Mouse (Mus musculus) lung, adult 2 months (tissue): ENCODE results near the gene Slco1a1. TPM values are rescaled to one million over a fixed set of nuclear protein-coding genes. Genes with fewer than 3 reads are reported as not detected.

ENCODE experiments used
- DNase-seq: peaks from one replicate; pipeline ENCODE4 v3.0.0; 2022
- H3K4me1 ChIP-seq: fragments of 200-500 bp; 2 replicates; pipeline ENCODE4 v1.6.1; 2011; ENCODE audit warnings: low read length; ENCODE audit not compliant: control insufficient read depth, insufficient read depth
- H3K4me3 ChIP-seq: fragments of 200-500 bp; replicated peaks from 2 replicates; pipeline ENCODE3; 2011; ENCODE audit warnings: low read depth, mild to moderate bottlenecking, control low read depth, low read length; ENCODE audit errors: extremely low read depth
- CTCF ChIP-seq: fragments of 200-500 bp; IDR thresholded peaks from 2 replicates; pipeline ENCODE4 v1.5.1; 2011; ENCODE audit warnings: mild to moderate bottlenecking, low read length, control low read depth; ENCODE audit not compliant: insufficient read depth
- POLR2A ChIP-seq: fragments of 200-500 bp; IDR thresholded peaks from 2 replicates; pipeline ENCODE4 v1.6.1; 2011; ENCODE audit warnings: low read depth, mild to moderate bottlenecking, control low read depth, low read length, borderline replicate concordance; ENCODE audit errors: extremely low read depth
- WGBS: fragments of 180-500 bp; shearing (Covaris S2); methylation state at CpG from one replicate; pipeline ENCODE4 v1.1.7; 2018; 5-methylcytosine and 5-hydroxymethylcytosine counted together
- polyA plus RNA-seq: library from polyadenylated mRNA; depleted of rRNA; stranded (reverse); fragments of >200 nt; gene quantifications from 2 replicates; pipeline ENCODE4 v1.2.3, GENCODE M21; 2012; rRNA removed

Gene Slco1a1
- polyA plus RNA-seq, result 0.05 TPM in 1 of 2 replicates, not detected in the other

- Histone ChIP-seq H3K4me1 (no peaks in the 10 kb centered on the region), H3K4me3 (no peak within 1 kb of the TSS)
- DNase-seq, result no peak
- TF ChIP-seq CTCF (no peak), POLR2A (no peak)
Observed at GRCm38 (mm10) chr6:141946862-141947261, at the start of gene Slco1a1. TSS of gene Slco1a1 (minus strand) at chr6:141946962.

- Histone ChIP-seq H3K4me3 (no peak overlapping the region), H3K4me1 (no peaks in the 10 kb centered on the region)
- DNase-seq, result no peak
- no peak for TF ChIP-seq POLR2A
- TF ChIP-seq CTCF, result no peak
- WGBS, result over 99% methylated on average over 6 of the region's 6 CpGs
Observed at GRCm38 (mm10) chr6:141986772-141987171, 40.0 kb upstream of the Slco1a1 start.

GRCm38 (mm10) chr6:141984644-141985043 lies 37.9 kb upstream of the Slco1a1 start:
- 60% methylated on average over 3 of the region's 3 CpGs for WGBS
- no peak overlapping the region for H3K4me3 ChIP-seq
- DNase-seq, result no peak
- TF ChIP-seq CTCF (no peak), POLR2A (no peak)
- no peaks in the 10 kb centered on the region for H3K4me1 ChIP-seq

GRCm38 (mm10) chr6:141962420-141962819 lies 15.7 kb upstream of the Slco1a1 start:
- TF ChIP-seq CTCF (no peak), POLR2A (no peak)
- no peak for DNase-seq
- 84% methylated on average over 1 of the region's 1 CpGs for WGBS
- H3K4me3 ChIP-seq, result no peak overlapping the region
- no peaks in the 10 kb centered on the region for H3K4me1 ChIP-seq

- TF ChIP-seq CTCF (no peak), POLR2A (no peak)
- no peaks in the 10 kb centered on the region for H3K4me1 ChIP-seq
- DNase-seq, result no peak
- H3K4me3 ChIP-seq, result no peak overlapping the region
- WGBS, result 90% methylated on average over 3 of the region's 3 CpGs
Observed at GRCm38 (mm10) chr6:141961861-141962260, 15.1 kb upstream of the Slco1a1 start.

- Histone ChIP-seq H3K4me3 (no peak overlapping the region), H3K4me1 (no peaks in the 10 kb centered on the region)
- 45% methylated on average over 5 of the region's 5 CpGs for WGBS
- DNase-seq, result no peak
- TF ChIP-seq POLR2A, result no peak
- no peak for TF ChIP-seq CTCF
Observed at GRCm38 (mm10) chr6:141960482-141960881, 13.7 kb upstream of the Slco1a1 start.

GRCm38 (mm10) chr6:141940451-141940850 lies 6.3 kb downstream of the Slco1a1 start:
- 55% methylated on average over 1 of the region's 1 CpGs for WGBS
- H3K4me1 ChIP-seq, result no peaks in the 10 kb centered on the region
- no peak overlapping the region for H3K4me3 ChIP-seq
- DNase-seq, result no peak
- no peak for TF ChIP-seq CTCF
- TF ChIP-seq POLR2A, result no peak

GRCm38 (mm10) chr6:141898197-141898596 lies 48.6 kb downstream of the Slco1a1 start:
- Histone ChIP-seq H3K4me1 (no peaks in the 10 kb centered on the region), H3K4me3 (no peak overlapping the region)
- DNase-seq, result no peak
- WGBS, result 53% methylated on average over 2 of the region's 2 CpGs
- no peak for TF ChIP-seq CTCF
- no peak for TF ChIP-seq POLR2A

GRCm38 (mm10) chr6:141889723-141890122 lies 57.0 kb downstream of the Slco1a1 start:
- no peak for DNase-seq
- TF ChIP-seq CTCF (no peak), POLR2A (no peak)
- H3K4me3 ChIP-seq, result no peak overlapping the region
- 52% methylated on average over 2 of the region's 2 CpGs for WGBS
- no peaks in the 10 kb centered on the region for H3K4me1 ChIP-seq

- TF ChIP-seq POLR2A, result no peak
- no peak for DNase-seq
- 77% methylated on average over 2 of the region's 2 CpGs for WGBS
- H3K4me1 ChIP-seq, result no peaks in the 10 kb centered on the region
- H3K4me3 ChIP-seq, result no peak overlapping the region
Observed at GRCm38 (mm10) chr6:141888248-141888647, 58.5 kb downstream of the Slco1a1 start.
